Mouse (Mus musculus): ENCODE measurements around the gene Slc9a9.

DNA sequence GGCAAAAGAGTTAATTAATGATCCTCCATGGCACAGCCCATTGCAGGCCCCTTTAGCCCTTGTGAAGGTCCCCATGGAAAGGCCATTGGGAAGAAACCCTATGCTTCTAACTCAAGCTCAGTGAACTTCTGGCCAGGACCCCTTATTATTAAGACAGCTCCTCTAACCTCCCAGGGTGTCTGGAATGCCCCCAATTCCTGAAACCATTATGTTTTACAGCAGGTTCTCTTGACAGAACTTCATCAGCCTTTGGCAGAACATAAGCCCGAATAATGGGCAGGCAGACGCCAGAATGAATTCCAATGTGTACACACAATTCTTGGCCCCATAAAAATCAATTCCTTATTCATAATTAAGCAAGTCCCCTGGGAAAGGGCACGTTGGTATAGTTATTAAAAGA is 256.1 kb downstream of the Slc9a9 start:
- TF ChIP-seq CTCF (IDR thresholded peaks at IDR 0.05; ENCODE audit: insufficient read depth, low read depth, low read length) (no peak), POLR2A (IDR thresholded peaks at IDR 0.05; ENCODE audit: insufficient read depth, low read depth, low read length) (no peak)

All from olfactory bulb, adult 2 months (tissue).